Mouse (Mus musculus) midbrain, embryonic 16.5 days (tissue): ENCODE measurements around the gene Abcb9. TPM values are rescaled to one million over a fixed set of nuclear protein-coding genes. Genes with fewer than 3 reads are reported as not detected.
"Not testable (repeated sequence)": the region's sequence is repeated elsewhere in the genome, so short reads cannot be mapped to it uniquely, and the experiment has no call there.

Experiments
- ATAC-seq: fragments of 200-750 bp; cut with Nextera tagmentation; 2 replicates; pipeline ENCODE4 v1.8.0; 2017; ENCODE audit warnings: moderate TSS enrichment
- H3K27ac ChIP-seq: fragments of 300-500 bp; sonication (generic); 2 replicates; pipeline ENCODE4 v1.5.1; 2014; ENCODE audit warnings: mild to moderate bottlenecking, low read length, mixed read lengths
- H3K27me3 ChIP-seq: fragments of 300-500 bp; sonication (generic); 2 replicates; pipeline ENCODE4 v1.6.1; 2014; ENCODE audit warnings: low read depth, low read length, mixed read lengths; ENCODE audit not compliant: control insufficient read depth, insufficient read depth
- H3K36me3 ChIP-seq: fragments of 300-500 bp; sonication (generic); 2 replicates; pipeline ENCODE4 v1.6.1; 2014; ENCODE audit warnings: mild to moderate bottlenecking, low read length, moderate library complexity, mixed read lengths; ENCODE audit not compliant: control insufficient read depth, insufficient read depth
- H3K4me1 ChIP-seq: fragments of 300-500 bp; sonication (generic); 2 replicates; pipeline ENCODE4 v1.6.1; 2014; ENCODE audit warnings: mild to moderate bottlenecking, low read length, mixed read lengths; ENCODE audit not compliant: control insufficient read depth, insufficient read depth
- H3K4me2 ChIP-seq: fragments of 300-500 bp; sonication (generic); 2 replicates; pipeline ENCODE4 v1.6.1; 2014; ENCODE audit warnings: mild to moderate bottlenecking, low read length, mixed read lengths
- H3K4me3 ChIP-seq: fragments of 300-500 bp; sonication (generic); 2 replicates; pipeline ENCODE4 v1.5.1; 2014; ENCODE audit warnings: low read depth, mild to moderate bottlenecking, low read length, moderate library complexity, mixed read lengths
- H3K9ac ChIP-seq: fragments of 300-500 bp; sonication (generic); 2 replicates; pipeline ENCODE4 v1.6.1; 2014; ENCODE audit warnings: low read depth, low read length, mixed read lengths
- H3K9me3 ChIP-seq: fragments of 300-500 bp; sonication (generic); replicated peaks from 2 replicates; pipeline ENCODE4 v1.6.1; 2014; ENCODE audit warnings: mild to moderate bottlenecking, low read length, mixed read lengths; ENCODE audit not compliant: control insufficient read depth, poor library complexity, severe bottlenecking
- WGBS: fragments of 180-500 bp; shearing (Covaris S2); extraction: QIAGEN DNeasy Blood & Tissue Kit; methylation state at CpG from one replicate; pipeline ENCODE4 v1.1.7; 2014; 5-methylcytosine and 5-hydroxymethylcytosine counted together
- polyA plus RNA-seq: library from polyadenylated mRNA; unstranded; fragments of >200 nt; fragmentation: Nextera tagmentation; extraction: Ambion mirVana; gene quantifications from 2 replicates; pipeline ENCODE4 v1.2.1, GENCODE M21; 2015

Gene Abcb9
- polyA plus RNA-seq, 1 experiment from 2014 or later: 21.7 TPM

DNA sequence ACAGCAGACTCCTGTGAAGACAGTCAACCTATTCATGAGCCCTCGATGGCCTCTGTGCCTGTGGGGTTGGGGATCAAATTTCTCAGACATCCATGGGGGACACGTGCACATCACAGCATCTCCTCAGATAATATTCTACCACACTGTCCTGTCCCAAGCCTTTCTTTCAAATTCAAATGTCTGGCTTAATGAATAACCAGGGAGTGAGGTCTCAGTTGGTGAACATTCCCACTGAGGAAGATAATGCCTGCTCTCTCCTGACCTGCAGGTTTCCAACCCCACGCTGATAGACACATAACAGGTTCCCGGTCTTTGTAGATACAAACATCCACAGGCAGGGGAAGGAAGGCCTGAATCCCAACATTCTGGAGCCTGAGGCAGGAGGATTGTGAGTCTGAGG, 38.6 kb downstream of the Abcb9 start:
- Histone ChIP-seq H3K4me1 (no peaks in the 10 kb centered on the region), H3K27ac (no peak overlapping the region), H3K4me2 (no peak overlapping the region), H3K9ac (no peak overlapping the region), H3K27me3 (no peaks in the 10 kb centered on the region), H3K36me3 (no peaks in the 10 kb centered on the region), H3K4me3 (no peak overlapping the region), H3K9me3 (no peaks in the 10 kb centered on the region)
- WGBS: 33% methylated on average over 4 of the region's 4 CpGs
- no peak for ATAC-seq

DNA sequence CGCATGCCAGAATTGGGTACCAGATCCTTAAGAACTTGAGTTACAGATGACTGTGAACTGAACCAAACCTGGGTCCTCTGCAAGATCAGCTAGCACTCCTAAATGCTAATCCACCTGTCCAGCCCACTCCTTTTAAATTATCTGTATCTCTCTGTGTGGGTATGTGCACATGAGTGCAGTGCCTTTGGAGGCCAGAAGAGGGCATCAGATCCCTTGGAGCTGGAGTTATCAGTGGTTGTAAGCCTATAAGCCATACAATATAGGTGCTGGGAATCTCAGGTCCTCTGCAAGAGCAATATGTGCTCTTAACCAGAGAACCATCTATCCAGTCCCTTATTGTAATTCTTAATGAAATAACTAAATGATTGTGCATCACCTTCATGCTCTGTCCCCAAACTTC, 39.4 kb downstream of the Abcb9 start:
- WGBS: 97% methylated on average over 1 of the region's 1 CpGs
- ATAC-seq: no peak
- no peak overlapping the region for H3K27ac ChIP-seq
- H3K27me3 ChIP-seq: no peaks in the 10 kb centered on the region
- no peak overlapping the region for H3K9ac ChIP-seq
- H3K4me1 ChIP-seq: no peaks in the 10 kb centered on the region
- H3K36me3 ChIP-seq: no peaks in the 10 kb centered on the region
- no peak overlapping the region for H3K4me2 ChIP-seq
- H3K9me3 ChIP-seq: no peaks in the 10 kb centered on the region
- no peak overlapping the region for H3K4me3 ChIP-seq

DNA sequence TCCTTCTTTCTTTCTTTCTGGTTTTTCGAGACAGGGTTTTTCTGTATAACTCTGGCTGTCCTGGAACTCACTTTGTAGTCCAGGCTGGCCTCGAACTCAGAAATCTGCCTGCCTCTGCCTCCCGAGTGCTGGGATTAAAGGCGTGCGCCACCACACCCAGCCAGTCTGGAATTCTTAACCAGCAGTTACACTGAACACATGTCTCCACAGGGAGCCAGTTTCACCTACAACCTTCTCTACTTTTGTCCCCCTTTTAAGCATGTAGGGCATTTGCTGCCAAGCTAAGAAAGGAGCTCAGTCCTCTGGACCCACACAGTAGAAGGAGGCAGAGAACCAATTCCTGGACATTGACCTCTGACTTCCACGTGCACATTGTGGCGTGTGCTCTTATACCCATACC, 43.0 kb downstream of the Abcb9 start:
- not testable (repeated sequence) for H3K9me3 ChIP-seq, H3K9ac ChIP-seq, ATAC-seq, H3K27me3 ChIP-seq, H3K27ac ChIP-seq, H3K36me3 ChIP-seq, H3K4me2 ChIP-seq, H3K4me1 ChIP-seq, H3K4me3 ChIP-seq
- WGBS: 87% methylated on average over 7 of the region's 7 CpGs

DNA sequence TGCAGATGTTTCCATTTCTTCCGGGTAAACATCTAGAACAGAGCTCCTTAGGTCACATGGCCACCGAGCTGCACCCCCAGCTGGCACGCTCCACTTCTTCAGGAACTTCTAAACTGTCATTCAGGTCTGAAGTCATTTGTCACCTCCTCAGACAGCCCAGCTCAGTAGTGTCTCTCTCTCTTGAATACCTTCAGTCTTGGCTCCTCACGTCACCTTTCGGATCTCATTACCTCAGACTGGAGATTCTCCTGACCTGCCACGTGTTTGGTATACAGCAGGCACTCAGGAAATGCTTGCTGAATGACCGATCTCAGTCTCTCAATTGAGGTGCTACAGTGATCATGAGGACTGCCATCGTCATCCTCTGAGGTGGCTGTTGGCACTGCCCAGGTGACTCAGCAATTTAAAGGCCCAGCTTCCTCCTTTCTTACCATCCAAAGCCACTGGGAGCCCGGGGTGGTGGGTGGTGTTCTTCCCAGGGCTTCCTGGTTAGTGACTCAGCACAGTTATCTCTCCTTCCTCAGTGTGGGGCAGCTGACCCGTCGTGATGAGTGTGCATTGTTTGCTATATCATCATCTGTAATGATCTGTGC, 43.6 kb downstream of the Abcb9 start:
- H3K9ac ChIP-seq: no peak overlapping the region
- no peak overlapping the region for H3K4me2 ChIP-seq
- H3K36me3 ChIP-seq: no peaks in the 10 kb centered on the region
- peaks cover 6% of the 10 kb centered on the region; the same call in 1 of the 2 replicates for H3K4me1 ChIP-seq
- WGBS: 87% methylated on average over 11 of the region's 11 CpGs
- H3K27ac ChIP-seq: no peak overlapping the region
- H3K27me3 ChIP-seq: no peaks in the 10 kb centered on the region
- no peaks in the 10 kb centered on the region for H3K9me3 ChIP-seq
- no peak overlapping the region for H3K4me3 ChIP-seq
- no peak for ATAC-seq

DNA sequence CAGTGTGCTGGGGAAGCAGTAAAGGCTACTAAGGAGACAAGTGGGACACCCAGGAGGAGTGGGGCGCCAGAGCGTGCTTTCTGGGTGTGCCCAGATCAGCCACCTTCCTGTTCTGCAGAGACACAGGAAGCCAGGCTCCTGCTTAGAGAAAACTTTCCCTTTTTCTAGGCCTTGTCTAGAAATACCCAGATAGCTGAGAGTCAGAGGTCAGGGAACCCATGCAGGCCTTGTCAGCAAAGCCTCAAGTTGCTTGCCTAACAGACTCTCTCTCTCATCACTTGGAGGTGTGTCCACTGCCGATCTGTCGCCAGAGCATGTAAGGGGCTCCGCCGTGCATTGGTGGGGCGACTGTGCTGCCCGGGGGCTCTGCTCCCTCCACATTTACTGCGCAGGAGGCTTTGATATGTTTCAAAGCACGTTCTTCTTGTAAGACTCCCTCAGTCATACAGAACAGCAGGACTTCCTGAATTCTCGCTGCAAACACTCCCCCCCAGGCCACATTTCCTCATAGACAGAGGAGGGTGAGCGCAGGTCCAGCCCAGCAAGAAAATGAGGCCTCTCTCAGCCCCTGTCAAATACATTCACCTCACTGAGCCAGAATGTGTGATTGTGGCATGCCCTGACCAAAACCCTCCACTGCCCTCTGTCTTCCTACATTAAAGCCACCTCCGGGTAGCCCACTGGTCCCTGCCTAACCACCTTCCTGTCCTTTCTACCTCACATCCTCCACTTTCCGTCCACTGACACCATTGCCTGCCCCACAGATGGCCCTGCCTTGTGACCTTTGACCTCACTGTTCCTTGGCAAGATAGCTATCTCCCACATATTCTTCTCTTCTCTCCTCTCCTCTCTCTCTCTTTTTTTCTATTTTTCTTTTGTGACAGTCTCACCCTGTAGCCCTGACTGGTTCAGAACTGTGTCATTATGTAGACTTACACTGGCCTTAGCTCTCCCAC, 45.2 kb downstream of the Abcb9 start:
- 46% methylated on average over 14 of the region's 14 CpGs for WGBS
- H3K27me3 ChIP-seq: no peaks in the 10 kb centered on the region
- peak overlapping the region; percentile 28; the same call in 1 of the 2 replicates for H3K9ac ChIP-seq
- no peaks in the 10 kb centered on the region for H3K9me3 ChIP-seq
- H3K4me3 ChIP-seq: no peak overlapping the region
- H3K4me2 ChIP-seq: no peak overlapping the region
- ATAC-seq: no peak
- H3K36me3 ChIP-seq: no peaks in the 10 kb centered on the region
- peak overlapping the region; percentile 53 for H3K27ac ChIP-seq
- H3K4me1 ChIP-seq: peaks cover 10% of the 10 kb centered on the region

DNA sequence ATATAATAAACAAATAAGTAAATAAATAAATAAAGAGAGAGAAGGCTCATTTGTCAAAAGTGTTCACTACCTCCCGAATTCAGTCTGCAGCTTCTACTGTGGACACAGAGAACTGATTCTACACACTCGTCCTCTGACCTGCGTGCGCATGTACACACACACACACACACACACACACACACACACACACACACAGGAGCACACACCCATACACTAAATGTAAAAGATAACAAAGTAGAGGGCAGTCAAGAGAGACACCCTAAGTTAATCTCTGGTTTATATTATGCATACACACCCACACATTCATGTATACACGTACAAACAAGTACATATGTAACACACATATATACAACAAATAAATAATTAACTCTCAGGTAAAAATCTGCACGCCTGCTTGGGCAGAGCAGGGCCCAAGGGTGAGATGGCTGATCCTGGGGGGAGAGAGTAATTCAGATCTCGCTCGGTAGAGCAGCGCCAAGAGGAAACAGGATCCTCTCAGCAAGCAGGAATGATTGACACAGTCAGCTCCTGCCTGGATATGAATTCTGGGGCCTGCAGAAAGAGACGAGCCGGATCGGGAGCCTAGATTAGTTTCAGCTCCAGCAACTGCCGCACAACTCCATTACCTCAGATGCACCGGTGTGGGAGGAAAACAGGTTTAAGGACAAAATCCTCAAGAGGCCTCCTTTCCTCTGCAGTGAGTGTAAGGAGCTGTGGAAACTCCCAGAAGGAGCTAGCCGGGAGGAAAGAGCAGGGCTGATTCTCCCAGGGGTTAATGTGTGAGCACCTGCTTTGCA, 46.2 kb downstream of the Abcb9 start:
- peaks cover 12% of the 10 kb centered on the region for H3K4me1 ChIP-seq
- H3K9ac ChIP-seq: peak overlapping the region; percentile 28; the same call in 1 of the 2 replicates
- WGBS: 61% methylated on average over 15 of the region's 15 CpGs
- H3K9me3 ChIP-seq: no peaks in the 10 kb centered on the region
- H3K4me2 ChIP-seq: no peak overlapping the region
- no peak for ATAC-seq
- no peaks in the 10 kb centered on the region for H3K36me3 ChIP-seq
- H3K4me3 ChIP-seq: no peak overlapping the region
- H3K27me3 ChIP-seq: no peaks in the 10 kb centered on the region
- H3K27ac ChIP-seq: peak overlapping the region; percentile 53; the same call in 1 of the 2 replicates

DNA sequence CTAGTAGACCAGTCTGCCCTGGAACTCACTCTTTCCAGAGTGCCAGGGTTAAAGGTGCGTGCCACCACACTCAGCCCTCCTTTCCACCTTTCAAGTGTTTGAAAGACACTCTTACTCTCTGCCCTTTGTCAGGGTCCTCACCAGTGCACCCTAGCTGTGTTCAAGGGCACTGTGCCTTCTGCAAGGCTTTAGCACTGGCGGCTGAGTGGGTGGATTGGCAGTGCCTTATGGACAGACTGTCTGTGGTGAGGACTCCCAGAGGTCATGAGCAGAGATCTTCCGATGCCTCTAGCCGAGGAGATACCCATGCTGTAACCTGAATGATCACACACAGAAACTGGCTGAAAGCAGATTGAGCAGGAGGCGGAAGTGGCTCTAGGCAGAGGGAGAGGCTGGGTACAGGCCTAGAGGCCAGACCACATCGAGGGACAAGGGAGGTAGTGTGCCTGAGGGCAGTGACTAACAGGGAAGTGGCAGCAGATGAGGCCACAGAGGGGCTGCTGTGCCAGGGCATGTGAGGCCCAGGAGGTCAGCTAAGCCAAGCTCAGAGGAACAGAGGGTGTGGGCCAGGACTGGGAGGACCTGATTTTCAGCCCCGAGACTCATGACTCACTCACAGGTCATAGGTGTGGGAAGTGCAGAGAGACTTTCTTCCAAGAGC, 48.7 kb downstream of the Abcb9 start:
- WGBS: 78% methylated on average over 7 of the region's 7 CpGs
- no peak overlapping the region for H3K4me3 ChIP-seq
- no peaks in the 10 kb centered on the region for H3K9me3 ChIP-seq
- no peak for ATAC-seq
- H3K27ac ChIP-seq: no peak overlapping the region
- peaks cover 15% of the 10 kb centered on the region for H3K4me1 ChIP-seq
- no peak overlapping the region for H3K9ac ChIP-seq
- no peak overlapping the region for H3K4me2 ChIP-seq
- H3K27me3 ChIP-seq: no peaks in the 10 kb centered on the region
- no peaks in the 10 kb centered on the region for H3K36me3 ChIP-seq

DNA sequence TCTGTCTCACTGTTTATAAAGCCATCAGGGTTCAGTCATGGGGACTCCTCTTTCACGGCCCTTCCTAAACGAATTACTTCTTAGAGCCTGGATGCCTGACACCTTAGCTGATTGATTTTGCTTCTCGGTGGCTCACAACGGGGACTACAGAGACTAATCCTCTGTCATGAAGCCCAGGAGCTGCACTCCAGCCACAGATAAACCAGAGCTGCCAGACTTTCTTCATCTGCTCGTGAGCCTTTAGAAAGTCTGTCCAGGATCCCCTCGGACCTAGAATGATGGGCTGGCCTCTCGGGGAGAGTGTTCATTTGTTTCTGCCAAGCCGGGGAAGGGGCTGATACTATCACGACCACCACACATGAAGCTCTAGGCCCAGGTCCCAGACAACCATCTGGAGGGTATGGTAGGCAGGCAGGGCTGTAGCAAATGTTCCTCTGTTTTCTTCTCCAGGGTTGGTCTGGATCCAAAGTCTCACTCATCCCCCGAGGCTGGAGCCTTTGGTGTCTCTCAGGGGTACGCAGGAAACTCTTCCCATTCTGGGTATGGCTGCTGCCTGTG, 50.1 kb downstream of the Abcb9 start:
- ATAC-seq: no peak
- H3K9me3 ChIP-seq: no peaks in the 10 kb centered on the region
- peaks cover 15% of the 10 kb centered on the region for H3K4me1 ChIP-seq
- 24% methylated on average over 11 of the region's 11 CpGs for WGBS
- no peak overlapping the region for H3K4me2 ChIP-seq
- peak overlapping the region; percentile 19 for H3K27ac ChIP-seq
- no peaks in the 10 kb centered on the region for H3K36me3 ChIP-seq
- H3K27me3 ChIP-seq: no peaks in the 10 kb centered on the region
- no peak overlapping the region for H3K4me3 ChIP-seq
- H3K9ac ChIP-seq: no peak overlapping the region
